Mouse (Mus musculus) lung, postnatal 0 days (tissue): ENCODE data around the gene Mroh3. TPM values are rescaled to one million over a fixed set of nuclear protein-coding genes. Genes with fewer than 3 reads are reported as not detected.

Source experiments
- ATAC-seq: fragments of 200-750 bp; cut with Nextera tagmentation; 2 replicates; pipeline ENCODE4 v1.8.0; 2017; ENCODE audit warnings: moderate library complexity
- DNase-seq: peaks from one replicate; pipeline ENCODE4 v3.0.0-alpha.2; 2016; ENCODE audit warnings: low spot score
- H3K27ac ChIP-seq: fragments of 300-500 bp; sonication (generic); 2 replicates; pipeline ENCODE4 v1.5.1; 2014; ENCODE audit warnings: antibody characterized with exemption, mild to moderate bottlenecking, low read length, mixed read lengths
- H3K27me3 ChIP-seq: fragments of 300-500 bp; sonication (generic); replicated peaks from 2 replicates; pipeline ENCODE4 v1.6.1; 2014; ENCODE audit warnings: low read length, mixed read lengths; ENCODE audit not compliant: insufficient read depth
- H3K36me3 ChIP-seq: fragments of 300-500 bp; sonication (generic); 2 replicates; pipeline ENCODE4 v1.6.1; 2014; ENCODE audit warnings: low read length, mixed read lengths; ENCODE audit not compliant: insufficient read depth
- H3K4me1 ChIP-seq: fragments of 300-500 bp; sonication (generic); 2 replicates; pipeline ENCODE4 v1.6.1; 2014; ENCODE audit warnings: antibody characterized with exemption, low read depth, low read length, mixed read lengths; ENCODE audit not compliant: insufficient read depth
- H3K4me2 ChIP-seq: fragments of 300-500 bp; sonication (generic); replicated peaks from 2 replicates; pipeline ENCODE4 v1.6.1; 2014; ENCODE audit warnings: low read depth, mild to moderate bottlenecking, low read length, moderate library complexity, mixed read lengths
- H3K4me3 ChIP-seq: fragments of 300-500 bp; sonication (generic); 2 replicates; pipeline ENCODE4 v1.5.1; 2014; ENCODE audit warnings: low read depth, low read length
- H3K9ac ChIP-seq: fragments of 300-500 bp; sonication (generic); replicated peaks from 2 replicates; pipeline ENCODE4 v1.6.1; 2014; ENCODE audit warnings: low read depth, mild to moderate bottlenecking
- H3K9me3 ChIP-seq: fragments of 300-500 bp; sonication (generic); 2 replicates; pipeline ENCODE4 v1.6.1; 2016; ENCODE audit warnings: low read length, mixed read lengths
- CTCF ChIP-seq: IDR thresholded peaks from 2 replicates; pipeline ENCODE4 v1.5.1; 2016; ENCODE audit warnings: antibody characterized with exemption, mild to moderate bottlenecking
- EP300 ChIP-seq: IDR thresholded peaks from 2 replicates; pipeline ENCODE4 v1.6.1; 2016; ENCODE audit warnings: antibody characterized with exemption, mild to moderate bottlenecking, control low read depth
- WGBS: fragments of 180-500 bp; shearing (Covaris S2); extraction: QIAGEN DNeasy Blood & Tissue Kit; methylation state at CpG from one replicate; pipeline ENCODE4 v1.1.7; 2014; 5-methylcytosine and 5-hydroxymethylcytosine counted together
- polyA plus RNA-seq: library from polyadenylated mRNA; unstranded; fragments of >200 nt; fragmentation: Nextera tagmentation; extraction: Ambion mirVana; gene quantifications from 2 replicates; pipeline ENCODE4 v1.2.1, GENCODE M21; 2015

Gene Mroh3
- polyA plus RNA-seq, 1 experiment from 2014 or later = 0.18 TPM

- Histone ChIP-seq H3K4me3 (no peak overlapping the region), H3K4me2 (no peak overlapping the region), H3K27ac (no peak overlapping the region), H3K4me1 (peaks cover 5% of the 10 kb centered on the region), H3K36me3 (no peaks in the 10 kb centered on the region), H3K9me3 (no peaks in the 10 kb centered on the region), H3K27me3 (peaks cover 21% of the 10 kb centered on the region), H3K9ac (no peak overlapping the region)
- no peak for DNase-seq
- no peak for TF ChIP-seq EP300
- TF ChIP-seq CTCF = no peak
- ATAC-seq = no peak
- 40% methylated on average over 6 of the region's 6 CpGs for WGBS
These were observed 42.5 kb upstream of the Mroh3 start for GRCm38 (mm10) chr1:136255174-136255573.

GRCm38 (mm10) chr1:136254503-136255065 lies 42.0 kb upstream of the Mroh3 start:
- Histone ChIP-seq H3K36me3 (no peaks in the 10 kb centered on the region), H3K4me1 (no peaks in the 10 kb centered on the region), H3K4me2 (no peak overlapping the region), H3K27ac (no peak overlapping the region), H3K4me3 (no peak overlapping the region), H3K9ac (no peak overlapping the region), H3K27me3 (peaks cover 16% of the 10 kb centered on the region), H3K9me3 (no peaks in the 10 kb centered on the region)
- 60% methylated on average over 10 of the region's 10 CpGs for WGBS
- ATAC-seq = no peak
- TF ChIP-seq CTCF = no peak
- DNase-seq = no peak

- Histone ChIP-seq H3K36me3 (no peaks in the 10 kb centered on the region), H3K4me2 (no peak overlapping the region), H3K27ac (no peak overlapping the region), H3K4me1 (no peaks in the 10 kb centered on the region), H3K9me3 (no peaks in the 10 kb centered on the region), H3K4me3 (no peak overlapping the region), H3K9ac (no peak overlapping the region), H3K27me3 (0 out of 2 replicates have a peak, but pooled peaks cover 7% of the 10 kb centered on the region)
- no peak for TF ChIP-seq EP300
- TF ChIP-seq CTCF = no peak
- no peak for DNase-seq
- no peak for ATAC-seq
- WGBS = 20% methylated on average over 2 of the region's 2 CpGs
These were observed 40.8 kb upstream of the Mroh3 start for GRCm38 (mm10) chr1:136253472-136253871.

- Histone ChIP-seq H3K36me3 (no peaks in the 10 kb centered on the region), H3K9ac (no peak overlapping the region), H3K9me3 (no peaks in the 10 kb centered on the region), H3K27me3 (no peaks in the 10 kb centered on the region), H3K4me3 (no peak overlapping the region), H3K4me1 (no peaks in the 10 kb centered on the region), H3K4me2 (no peak overlapping the region), H3K27ac (no peak overlapping the region)
- WGBS = 54% methylated on average over 5 of the region's 5 CpGs
- no peak for TF ChIP-seq EP300
- no peak for TF ChIP-seq CTCF
- DNase-seq (no peak), ATAC-seq (no peak)
These were observed 37.0 kb upstream of the Mroh3 start for GRCm38 (mm10) chr1:136249662-136250061.

- no peaks in the 10 kb centered on the region for H3K36me3 ChIP-seq
- H3K27me3 ChIP-seq = no peaks in the 10 kb centered on the region
- 85% methylated on average over 5 of the region's 5 CpGs for WGBS
- ATAC-seq (no peak), DNase-seq (no peak)
- no peak overlapping the region for H3K27ac ChIP-seq
- no peak overlapping the region for H3K4me2 ChIP-seq
- no peak overlapping the region for H3K4me3 ChIP-seq
- no peaks in the 10 kb centered on the region for H3K9me3 ChIP-seq
- H3K4me1 ChIP-seq = no peaks in the 10 kb centered on the region
- no peak for TF ChIP-seq CTCF
- TF ChIP-seq EP300 = no peak
- H3K9ac ChIP-seq = no peak overlapping the region
These were observed 34.8 kb upstream of the Mroh3 start for GRCm38 (mm10) chr1:136247393-136247792.

GRCm38 (mm10) chr1:136244469-136244868 lies 31.8 kb upstream of the Mroh3 start:
- no peak for ATAC-seq
- no peak for DNase-seq
- Histone ChIP-seq H3K36me3 (no peaks in the 10 kb centered on the region), H3K27ac (no peak overlapping the region), H3K4me2 (no peak overlapping the region), H3K27me3 (no peaks in the 10 kb centered on the region), H3K9me3 (no peaks in the 10 kb centered on the region), H3K4me3 (no peak overlapping the region), H3K9ac (no peak overlapping the region), H3K4me1 (no peaks in the 10 kb centered on the region)
- WGBS = 72% methylated on average over 4 of the region's 5 CpGs
- TF ChIP-seq EP300 (no peak), CTCF (no peak)

- Histone ChIP-seq H3K27ac (no peak overlapping the region), H3K36me3 (no peaks in the 10 kb centered on the region), H3K9me3 (no peaks in the 10 kb centered on the region), H3K27me3 (no peaks in the 10 kb centered on the region), H3K9ac (no peak overlapping the region), H3K4me3 (no peak overlapping the region), H3K4me1 (no peaks in the 10 kb centered on the region), H3K4me2 (no peak overlapping the region)
- DNase-seq (no peak), ATAC-seq (no peak)
- TF ChIP-seq CTCF = no peak
- no peak for TF ChIP-seq EP300
- WGBS = 75% methylated on average over 7 of the region's 7 CpGs
These were observed 29.2 kb upstream of the Mroh3 start for GRCm38 (mm10) chr1:136241801-136242200.
